Mouse (Mus musculus): ENCODE measurements around the gene Ehmt1. TPM values are rescaled to one million over a fixed set of nuclear protein-coding genes. Genes with fewer than 3 reads are reported as not detected.

The Ehmt1 gene
- polyA plus RNA-seq (2017; shearing (Covaris generic)), result 10 to 100 TPM; 49.2 to 76.4 TPM

- peak; percentile 94 for ATAC-seq
Measured at GRCm38 (mm10) chr2:24918930-24919838, at the start of gene Ehmt1. TSS of gene Ehmt1 (minus strand) at chr2:24919614.

- peak; percentile 99 for ATAC-seq
Measured at GRCm38 (mm10) chr2:24962304-24963000, 43.0 kb upstream of the Ehmt1 start, which contains the start of gene Dph7. TSS of gene Dph7 (plus strand) at chr2:24962400.

- no peak for ATAC-seq
Measured at GRCm38 (mm10) chr2:24960910-24961309, 41.5 kb upstream of the Ehmt1 start.

- no peak for ATAC-seq
Measured at GRCm38 (mm10) chr2:24952537-24953055, 33.2 kb upstream of the Ehmt1 start.

GRCm38 (mm10) chr2:24950189-24950535 is 30.7 kb upstream of the Ehmt1 start:
- ATAC-seq, result peak; percentile 9

GRCm38 (mm10) chr2:24949421-24950188 is 30.2 kb upstream of the Ehmt1 start, which contains the start of gene Zmynd19:
TSS of gene Zmynd19 (plus strand) at chr2:24949792.
- ATAC-seq, result peak; percentile 97

- ATAC-seq, result peak; percentile 57
Measured at GRCm38 (mm10) chr2:24944304-24944703, 24.9 kb upstream of the Ehmt1 start.

- ATAC-seq, result no peak
Measured at GRCm38 (mm10) chr2:24942092-24942491, 22.7 kb upstream of the Ehmt1 start.

- peak; percentile 82 for ATAC-seq
Measured at GRCm38 (mm10) chr2:24935057-24935796, 15.8 kb upstream of the Ehmt1 start, which contains the start of gene Arrdc1. TSS of gene Arrdc1 (minus strand) at chr2:24935252.

- ATAC-seq, result peak; percentile 53
Measured at GRCm38 (mm10) chr2:24934441-24934963, 15.1 kb upstream of the Ehmt1 start.

- peak; percentile 85 for ATAC-seq
Measured at GRCm38 (mm10) chr2:24929593-24929992, 10.2 kb upstream of the Ehmt1 start.

- ATAC-seq, result peak; percentile 62
Measured at GRCm38 (mm10) chr2:24929119-24929518, 9.7 kb upstream of the Ehmt1 start.

GRCm38 (mm10) chr2:24927810-24928479 is 8.5 kb upstream of the Ehmt1 start:
- ATAC-seq, result no peak

GRCm38 (mm10) chr2:24926965-24927358 is 7.5 kb upstream of the Ehmt1 start:
- ATAC-seq, result no peak

GRCm38 (mm10) chr2:24926345-24926964 is 7.0 kb upstream of the Ehmt1 start:
- ATAC-seq, result no peak

GRCm38 (mm10) chr2:24925284-24925683 is 5.9 kb upstream of the Ehmt1 start:
- ATAC-seq, result no peak

- ATAC-seq, result no peak
Measured at GRCm38 (mm10) chr2:24923561-24923960, 4.1 kb upstream of the Ehmt1 start.

- peak; percentile 24 for ATAC-seq
Measured at GRCm38 (mm10) chr2:24919839-24920175, 393 bp upstream of the Ehmt1 start.

GRCm38 (mm10) chr2:24914762-24915161 is 4.7 kb downstream of the Ehmt1 start:
- ATAC-seq, result no peak

- ATAC-seq, result no peak
Measured at GRCm38 (mm10) chr2:24912589-24912988, 6.8 kb downstream of the Ehmt1 start.

GRCm38 (mm10) chr2:24912189-24912588 is 7.2 kb downstream of the Ehmt1 start:
- ATAC-seq, result no peak
